Mouse (Mus musculus) ES-E14 (cell line): ENCODE results near the gene Dlg5. TPM values are rescaled to one million over a fixed set of nuclear protein-coding genes. Genes with fewer than 3 reads are reported as not detected.

Experiments used
- DNase-seq: peaks from one replicate; pipeline ENCODE4 v3.0.0-alpha.2; 2013; ENCODE audit warnings: low read depth, low spot score
- H3K27ac ChIP-seq: 2 replicates; pipeline ENCODE4 v1.5.1; 2012; ENCODE audit warnings: low read depth, mild to moderate bottlenecking, low read length, moderate library complexity, mixed read lengths; ENCODE audit not compliant: poor library complexity, insufficient read depth, severe bottlenecking
- H3K36me3 ChIP-seq: 2 replicates; pipeline ENCODE4 v1.6.1; 2012; ENCODE audit warnings: mild to moderate bottlenecking, low read length, moderate library complexity, mixed read lengths; ENCODE audit not compliant: control insufficient read depth, poor library complexity, insufficient read depth, severe bottlenecking
- H3K4me1 ChIP-seq, 2 experiments: fragments of 150-350 bp in 1 of 2; sonication (generic) in 1 of 2; 2 replicates each; pipeline ENCODE4 v1.6.1; 2012; ENCODE audit warnings: low read length in 2 of 2, mild to moderate bottlenecking in 1 of 2, mixed read lengths in 1 of 2; ENCODE audit not compliant: control insufficient read depth in 2 of 2, insufficient read depth in 2 of 2, poor library complexity in 1 of 2
- H3K4me3 ChIP-seq, 2 experiments: fragments of 150-350 bp in 1 of 2; sonication (generic) in 1 of 2; 2 replicates each; pipeline ENCODE4 v1.5.1; 2012; ENCODE audit warnings: low read length in 2 of 2, low read depth in 1 of 2, mild to moderate bottlenecking in 1 of 2, mixed read lengths in 1 of 2; ENCODE audit not compliant: insufficient read depth in 1 of 2, poor library complexity in 1 of 2, severe bottlenecking in 1 of 2
- H3K9ac ChIP-seq: 2 replicates; pipeline ENCODE4 v1.6.1; 2012; ENCODE audit warnings: low read depth, mild to moderate bottlenecking, low read length, mixed read lengths; ENCODE audit not compliant: poor library complexity, insufficient read depth, severe bottlenecking
- H3K9me3 ChIP-seq: fragments of 150-350 bp; sonication (generic); 2 replicates; pipeline ENCODE4 v1.6.1; 2012; ENCODE audit warnings: low read depth, mild to moderate bottlenecking, low read length; ENCODE audit not compliant: control insufficient read depth, insufficient read depth
- CHD2 ChIP-seq: IDR thresholded peaks from 2 replicates; pipeline ENCODE4 v1.6.1; 2014; ENCODE audit warnings: mild to moderate bottlenecking, low read depth, low read length, inconsistent platforms
- HCFC1 ChIP-seq: IDR thresholded peaks from 2 replicates; pipeline ENCODE4 v1.6.1; 2012; ENCODE audit warnings: low read length, inconsistent platforms, borderline replicate concordance; ENCODE audit not compliant: insufficient read depth
- MAFK ChIP-seq: IDR thresholded peaks from 2 replicates; pipeline ENCODE4 v1.6.1; 2014; ENCODE audit warnings: mild to moderate bottlenecking, low read depth, low read length, inconsistent platforms; ENCODE audit not compliant: insufficient read depth
- ZC3H11A ChIP-seq: IDR thresholded peaks from 2 replicates; pipeline ENCODE4 v1.6.1; 2012; ENCODE audit warnings: low read depth, mild to moderate bottlenecking, inconsistent platforms, low read length, borderline replicate concordance
- ZNF384 ChIP-seq: IDR thresholded peaks from 2 replicates; pipeline ENCODE4 v1.6.1; 2012; ENCODE audit warnings: low read depth, low read length, inconsistent platforms
- in situ Hi-C, 2 experiments: fragments of 600-800 bp; cut with MboI; formaldehyde crosslinking; loops; one replicate each; pipeline ENCODE4 v1.15.1; 2025; ENCODE audit warnings: low sequenced_read_pairs in 2 of 2, inconsistent platforms in 1 of 2; ENCODE audit not compliant: unreplicated experiment in 2 of 2
- total RNA-seq: library from RNA; depleted of rRNA; stranded (reverse); fragments of 300-350 nt; gene quantifications from 2 replicates; pipeline ENCODE4 v1.2.3, GENCODE M21; 2012

Dlg5 gene
- total RNA-seq, 1 experiment: 17.5 TPM

- in situ Hi-C loops: no loop called here
- no peak for DNase-seq
- H3K9ac ChIP-seq: no peak overlapping the region
- TF ChIP-seq HCFC1 (no peak), CHD2 (no peak), MAFK (no peak), ZC3H11A (no peak), ZNF384 (no peak)
- peaks cover 10% of the 10 kb centered on the region; the same call in 1 of the 2 replicates for H3K36me3 ChIP-seq
- H3K27ac ChIP-seq: 0 out of 2 replicates have a peak overlapping the region, but pooled peaks have one; percentile 20
- peaks cover 4 to 7% of the 10 kb centered on the region in 2 experiments; a peak in 2 of 4 replicates for H3K4me1 ChIP-seq
- H3K9me3 ChIP-seq: no peaks in the 10 kb centered on the region
- H3K4me3 ChIP-seq: no peak overlapping the region
These were observed 66.2 kb downstream of the Dlg5 start for GRCm38 (mm10) chr14:24179466-24179991.

GRCm38 (mm10) chr14:24176609-24177008 lies 69.1 kb downstream of the Dlg5 start:
- peaks cover 12% of the 10 kb centered on the region; the same call in 1 of the 2 replicates for H3K36me3 ChIP-seq
- TF ChIP-seq MAFK (no peak), ZC3H11A (no peak), HCFC1 (no peak), ZNF384 (no peak), CHD2 (no peak)
- no peak for DNase-seq
- no peaks in the 10 kb centered on the region for H3K9me3 ChIP-seq
- H3K4me3 ChIP-seq: no peak overlapping the region
- H3K4me1 ChIP-seq: peaks cover 2 to 6% of the 10 kb centered on the region in 2 experiments; a peak in 2 of 4 replicates
- in situ Hi-C loops: no loop called here
- H3K27ac ChIP-seq: no peak overlapping the region
- H3K9ac ChIP-seq: no peak overlapping the region

GRCm38 (mm10) chr14:24173326-24173725 lies 72.4 kb downstream of the Dlg5 start:
- no peaks in the 10 kb centered on the region for H3K9me3 ChIP-seq
- TF ChIP-seq MAFK (no peak), ZC3H11A (no peak), HCFC1 (no peak), ZNF384 (no peak), CHD2 (no peak)
- no peak overlapping the region for H3K4me3 ChIP-seq
- 0 out of 4 replicates have a peak, but pooled peaks cover 0 to 2% of the 10 kb centered on the region in 2 experiments for H3K4me1 ChIP-seq
- no peak for DNase-seq
- peaks cover 17% of the 10 kb centered on the region; the same call in 1 of the 2 replicates for H3K36me3 ChIP-seq
- in situ Hi-C loops: no loop called here
- no peak overlapping the region for H3K9ac ChIP-seq
- no peak overlapping the region for H3K27ac ChIP-seq

- no peak for TF ChIP-seq ZC3H11A
- no peak for TF ChIP-seq ZNF384
- TF ChIP-seq HCFC1: no peak
- TF ChIP-seq MAFK: no peak
- no peak for TF ChIP-seq CHD2
- peaks cover 14% of the 10 kb centered on the region; the same call in 1 of the 2 replicates for H3K36me3 ChIP-seq
- no peak overlapping the region for H3K9ac ChIP-seq
- H3K27ac ChIP-seq: no peak overlapping the region
- in situ Hi-C loops: no loop called here
- H3K4me3 ChIP-seq: no peak overlapping the region
- H3K9me3 ChIP-seq: no peaks in the 10 kb centered on the region
- DNase-seq: no peak
- H3K4me1 ChIP-seq: 0 out of 4 replicates have a peak, but pooled peaks cover 0 to 2% of the 10 kb centered on the region in 2 experiments
These were observed 73.9 kb downstream of the Dlg5 start for GRCm38 (mm10) chr14:24171639-24172311.
